Mouse (Mus musculus) myocyte (in vitro differentiated cells): ENCODE measurements around the gene Adarb2.

Experiments used
- CEBPB ChIP-seq: IDR thresholded peaks from 2 replicates; pipeline ENCODE4 v1.6.1; 2011; ENCODE audit warnings: mild to moderate bottlenecking, moderate library complexity; ENCODE audit not compliant: poor library complexity, insufficient read depth, severe bottlenecking
- POLR2A ChIP-seq: IDR thresholded peaks from one replicate; pipeline ENCODE4 v1.6.1; 2011; ENCODE audit warnings: low read depth, mild to moderate bottlenecking, control low read depth, moderate library complexity; ENCODE audit not compliant: insufficient read length

GRCm38 (mm10) chr13:8642084-8642483 lies 439.4 kb downstream of the Adarb2 start:
- TF ChIP-seq CEBPB (no peak), POLR2A (no peak)
